Mouse (Mus musculus) embryonic facial prominence, embryonic 12.5 days (tissue): ENCODE data around the gene Myo3b. TPM values are rescaled to one million over a fixed set of nuclear protein-coding genes. Genes with fewer than 3 reads are reported as not detected.

ENCODE experiments used
- ATAC-seq: fragments of 200-750 bp; cut with Nextera tagmentation; 2 replicates; pipeline ENCODE4 v1.8.0; 2017; ENCODE audit not compliant: insufficient number of reproducible peaks, insufficient read depth, low FRiP score, low TSS enrichment
- H3K27ac ChIP-seq: fragments of 300-500 bp; sonication (generic); 2 replicates; pipeline ENCODE4 v1.5.1; 2016; ENCODE audit warnings: mild to moderate bottlenecking
- H3K27me3 ChIP-seq: fragments of 300-500 bp; sonication (generic); 2 replicates; pipeline ENCODE4 v1.6.1; 2016; ENCODE audit warnings: mild to moderate bottlenecking, moderate library complexity
- H3K36me3 ChIP-seq: fragments of 300-500 bp; sonication (generic); 2 replicates; pipeline ENCODE4 v1.6.1; 2016; ENCODE audit warnings: mild to moderate bottlenecking
- H3K4me1 ChIP-seq: fragments of 300-500 bp; sonication (generic); 2 replicates; pipeline ENCODE4 v1.6.1; 2016
- H3K4me2 ChIP-seq: fragments of 300-500 bp; sonication (generic); replicated peaks from 2 replicates; pipeline ENCODE4 v1.6.1; 2016; ENCODE audit warnings: mild to moderate bottlenecking, moderate library complexity
- H3K4me3 ChIP-seq: fragments of 300-500 bp; sonication (generic); 2 replicates; pipeline ENCODE4 v1.5.1; 2016; ENCODE audit warnings: mild to moderate bottlenecking
- H3K9ac ChIP-seq: fragments of 300-500 bp; sonication (generic); 2 replicates; pipeline ENCODE4 v1.6.1; 2016; ENCODE audit warnings: mild to moderate bottlenecking, moderate library complexity
- H3K9me3 ChIP-seq: fragments of 300-500 bp; sonication (generic); 2 replicates; pipeline ENCODE4 v1.6.1; 2016; ENCODE audit warnings: mild to moderate bottlenecking, moderate library complexity
- WGBS: fragments of 180-500 bp; shearing (Covaris S2); methylation state at CpG from one replicate; pipeline ENCODE4 v1.1.7; 2016; 5-methylcytosine and 5-hydroxymethylcytosine counted together
- polyA plus RNA-seq: library from polyadenylated mRNA; unstranded; fragments of >200 nt; fragmentation: Nextera tagmentation; extraction: Ambion mirVana; gene quantifications from 2 replicates; pipeline ENCODE4 v1.2.1, GENCODE M21; 2016

The Myo3b gene
- polyA plus RNA-seq, 1 experiment from 2014 or later = 0.12 TPM

GRCm38 (mm10) chr2:70318861-70319555, 280.1 kb downstream of the Myo3b start:
- Histone ChIP-seq H3K36me3 (no peaks in the 10 kb centered on the region), H3K9me3 (no peaks in the 10 kb centered on the region), H3K4me2 (no peak overlapping the region), H3K27me3 (0 out of 2 replicates have a peak, but pooled peaks cover 3% of the 10 kb centered on the region), H3K4me3 (no peak overlapping the region), H3K9ac (no peak overlapping the region), H3K4me1 (peaks cover 16% of the 10 kb centered on the region), H3K27ac (no peak overlapping the region)
- WGBS = 38% methylated on average over 5 of the region's 5 CpGs
- no peak for ATAC-seq

GRCm38 (mm10) chr2:70322767-70323166, 283.8 kb downstream of the Myo3b start:
- no peak overlapping the region for H3K27ac ChIP-seq
- no peak overlapping the region for H3K9ac ChIP-seq
- no peaks in the 10 kb centered on the region for H3K9me3 ChIP-seq
- H3K4me3 ChIP-seq = no peak overlapping the region
- 52% methylated on average over 9 of the region's 9 CpGs for WGBS
- no peaks in the 10 kb centered on the region for H3K36me3 ChIP-seq
- no peak for ATAC-seq
- no peaks in the 10 kb centered on the region; the same call in 1 of the 2 replicates for H3K27me3 ChIP-seq
- no peak overlapping the region for H3K4me2 ChIP-seq
- peaks cover 16% of the 10 kb centered on the region for H3K4me1 ChIP-seq

GRCm38 (mm10) chr2:70327602-70328001, 288.7 kb downstream of the Myo3b start:
- Histone ChIP-seq H3K36me3 (no peaks in the 10 kb centered on the region), H3K9ac (no peak overlapping the region), H3K4me1 (no peaks in the 10 kb centered on the region), H3K9me3 (peaks cover 4% of the 10 kb centered on the region; the same call in 1 of the 2 replicates), H3K27me3 (peaks cover 3% of the 10 kb centered on the region; the same call in 1 of the 2 replicates), H3K4me3 (no peak overlapping the region), H3K27ac (no peak overlapping the region), H3K4me2 (no peak overlapping the region)
- WGBS = 76% methylated on average over 11 of the region's 11 CpGs
- no peak for ATAC-seq

GRCm38 (mm10) chr2:70332905-70333304, 294.0 kb downstream of the Myo3b start:
- Histone ChIP-seq H3K9me3 (peaks cover 4% of the 10 kb centered on the region; the same call in 1 of the 2 replicates), H3K4me2 (no peak overlapping the region), H3K27me3 (0 out of 2 replicates have a peak, but pooled peaks cover 3% of the 10 kb centered on the region), H3K4me3 (no peak overlapping the region), H3K9ac (no peak overlapping the region), H3K4me1 (peaks cover 16% of the 10 kb centered on the region), H3K36me3 (no peaks in the 10 kb centered on the region), H3K27ac (no peak overlapping the region)
- WGBS = 86% methylated on average over 6 of the region's 6 CpGs
- ATAC-seq = no peak

GRCm38 (mm10) chr2:70333553-70333952, 294.6 kb downstream of the Myo3b start:
- Histone ChIP-seq H3K4me2 (no peak overlapping the region), H3K4me1 (peaks cover 20% of the 10 kb centered on the region), H3K9me3 (peaks cover 4% of the 10 kb centered on the region; the same call in 1 of the 2 replicates), H3K4me3 (no peak overlapping the region), H3K27ac (no peak overlapping the region), H3K27me3 (0 out of 2 replicates have a peak, but pooled peaks cover 3% of the 10 kb centered on the region), H3K9ac (no peak overlapping the region), H3K36me3 (no peaks in the 10 kb centered on the region)
- ATAC-seq = no peak
- 85% methylated on average over 6 of the region's 6 CpGs for WGBS

GRCm38 (mm10) chr2:70336551-70336950, 297.6 kb downstream of the Myo3b start:
- Histone ChIP-seq H3K36me3 (no peaks in the 10 kb centered on the region), H3K4me3 (no peak overlapping the region), H3K9ac (no peak overlapping the region), H3K9me3 (peaks cover 6% of the 10 kb centered on the region; the same call in 1 of the 2 replicates), H3K4me2 (peak overlapping the region; percentile 16; the same call in 1 of the 2 replicates), H3K27ac (no peak overlapping the region), H3K27me3 (no peaks in the 10 kb centered on the region), H3K4me1 (peaks cover 26% of the 10 kb centered on the region)
- 59% methylated on average over 6 of the region's 6 CpGs for WGBS
- ATAC-seq = no peak

GRCm38 (mm10) chr2:70337208-70337611, 298.3 kb downstream of the Myo3b start:
- Histone ChIP-seq H3K4me3 (no peak overlapping the region), H3K27me3 (no peaks in the 10 kb centered on the region), H3K4me1 (peaks cover 26% of the 10 kb centered on the region), H3K9ac (no peak overlapping the region), H3K27ac (0 out of 2 replicates have a peak overlapping the region, but pooled peaks have one; percentile 46), H3K4me2 (peak overlapping the region; percentile 16), H3K36me3 (no peaks in the 10 kb centered on the region), H3K9me3 (peaks cover 4% of the 10 kb centered on the region; the same call in 1 of the 2 replicates)
- ATAC-seq = peak; percentile 76; the same call in 1 of the 2 replicates
- WGBS = 19% methylated on average over 7 of the region's 7 CpGs

- H3K36me3 ChIP-seq = no peaks in the 10 kb centered on the region
- no peak for ATAC-seq
- no peaks in the 10 kb centered on the region for H3K27me3 ChIP-seq
- no peak overlapping the region for H3K9ac ChIP-seq
- peaks cover 26% of the 10 kb centered on the region for H3K4me1 ChIP-seq
- H3K4me2 ChIP-seq = peak overlapping the region; percentile 16
- peaks cover 4% of the 10 kb centered on the region; the same call in 1 of the 2 replicates for H3K9me3 ChIP-seq
- WGBS = 34% methylated on average over 9 of the region's 9 CpGs
- no peak overlapping the region for H3K4me3 ChIP-seq
- 0 out of 2 replicates have a peak overlapping the region, but pooled peaks have one; percentile 46 for H3K27ac ChIP-seq
These were observed 298.9 kb downstream of the Myo3b start for GRCm38 (mm10) chr2:70337869-70338268.

GRCm38 (mm10) chr2:70339061-70339460, 300.1 kb downstream of the Myo3b start:
- Histone ChIP-seq H3K36me3 (no peaks in the 10 kb centered on the region), H3K27ac (no peak overlapping the region), H3K4me2 (no peak overlapping the region), H3K9ac (no peak overlapping the region), H3K4me1 (peaks cover 26% of the 10 kb centered on the region), H3K4me3 (no peak overlapping the region), H3K9me3 (peaks cover 4% of the 10 kb centered on the region; the same call in 1 of the 2 replicates), H3K27me3 (no peaks in the 10 kb centered on the region)
- 59% methylated on average over 7 of the region's 7 CpGs for WGBS
- ATAC-seq = no peak

GRCm38 (mm10) chr2:70339501-70339900, 300.6 kb downstream of the Myo3b start:
- H3K27me3 ChIP-seq = no peaks in the 10 kb centered on the region
- H3K4me1 ChIP-seq = peaks cover 26% of the 10 kb centered on the region
- no peak overlapping the region for H3K9ac ChIP-seq
- H3K27ac ChIP-seq = no peak overlapping the region
- H3K36me3 ChIP-seq = no peaks in the 10 kb centered on the region
- ATAC-seq = no peak
- H3K4me2 ChIP-seq = no peak overlapping the region
- H3K9me3 ChIP-seq = peaks cover 4% of the 10 kb centered on the region; the same call in 1 of the 2 replicates
- 56% methylated on average over 6 of the region's 6 CpGs for WGBS
- H3K4me3 ChIP-seq = no peak overlapping the region

- Histone ChIP-seq H3K4me3 (no peak overlapping the region), H3K9ac (no peak overlapping the region), H3K27ac (no peak overlapping the region), H3K4me2 (no peak overlapping the region), H3K9me3 (peaks cover 4% of the 10 kb centered on the region; the same call in 1 of the 2 replicates), H3K4me1 (peaks cover 22% of the 10 kb centered on the region), H3K27me3 (no peaks in the 10 kb centered on the region), H3K36me3 (no peaks in the 10 kb centered on the region)
- no peak for ATAC-seq
- 84% methylated on average over 8 of the region's 8 CpGs for WGBS
These were observed 301.3 kb downstream of the Myo3b start for GRCm38 (mm10) chr2:70340224-70340623.

- H3K36me3 ChIP-seq = no peaks in the 10 kb centered on the region
- 77% methylated on average over 8 of the region's 8 CpGs for WGBS
- no peak overlapping the region for H3K4me3 ChIP-seq
- H3K27ac ChIP-seq = no peak overlapping the region
- H3K9me3 ChIP-seq = peaks cover 2% of the 10 kb centered on the region; the same call in 1 of the 2 replicates
- no peaks in the 10 kb centered on the region for H3K27me3 ChIP-seq
- no peak overlapping the region for H3K4me2 ChIP-seq
- H3K4me1 ChIP-seq = no peaks in the 10 kb centered on the region
- no peak for ATAC-seq
- H3K9ac ChIP-seq = no peak overlapping the region
These were observed 306.2 kb downstream of the Myo3b start for GRCm38 (mm10) chr2:70345126-70345525.
